Mouse (Mus musculus): Measurements from ENCODE around the gene Slc33a1. TPM values are rescaled to one million over a fixed set of nuclear protein-coding genes. Genes with fewer than 3 reads are reported as not detected.

Slc33a1 gene
- total RNA-seq, 2 experiments from 2014 or later: 26.4 to 28.3 TPM

GRCm38 (mm10) chr3:63898581-63899308, 65.8 kb downstream of the Slc33a1 start:
- peak; percentile 64 for DNase-seq (ENCODE audit: low spot score in 2 of 2)

GRCm38 (mm10) chr3:63897177-63897576, 67.4 kb downstream of the Slc33a1 start:
- DNase-seq (ENCODE audit: low spot score in 2 of 2): no peak

- DNase-seq (ENCODE audit: low spot score in 2 of 2): no peak
These were observed 68.3 kb downstream of the Slc33a1 start for GRCm38 (mm10) chr3:63896303-63896702.

- no peak for DNase-seq (ENCODE audit: low spot score in 2 of 2)
These were observed 68.8 kb downstream of the Slc33a1 start for GRCm38 (mm10) chr3:63895786-63896185.

- DNase-seq (ENCODE audit: low spot score in 2 of 2): no peak
These were observed 70.9 kb downstream of the Slc33a1 start for GRCm38 (mm10) chr3:63893677-63894076.

GRCm38 (mm10) chr3:63892154-63892553, 72.4 kb downstream of the Slc33a1 start:
- no peak for DNase-seq (ENCODE audit: low spot score in 2 of 2)

Other genes starting within 250 kb of the Slc33a1 start
- gene Plch1, start 65.3 kb downstream of the Slc33a1 start, total RNA-seq (2021): 1 to 10 TPM in 1 of 2 experiments, under 1 TPM in 1; 0.87 to 4.9 TPM
- 10 to 100 TPM; 14.3 to 15.1 TPM for gene E130311K13Rik, start 35.3 kb downstream of the Slc33a1 start, total RNA-seq (2021)
- 10 to 100 TPM; 34.3 to 35.1 TPM for gene Gmps, start 11.3 kb upstream of the Slc33a1 start, total RNA-seq (2021)
- gene Vmn2r1, start 116.8 kb upstream of the Slc33a1 start, total RNA-seq (2021): under 1 TPM; 0.34 to 0.65 TPM
- gene Vmn2r2, start 177.2 kb upstream of the Slc33a1 start, total RNA-seq (2021): not detected